Mouse (Mus musculus) neural tube, embryonic 11.5 days (tissue): ENCODE data around the gene Mettl27. TPM values are rescaled to one million over a fixed set of nuclear protein-coding genes. Genes with fewer than 3 reads are reported as not detected.

ENCODE experiments used
- ATAC-seq: fragments of 200-750 bp; cut with Nextera tagmentation; 2 replicates; pipeline ENCODE4 v1.8.0; 2017; ENCODE audit warnings: moderate number of reproducible peaks, mild to moderate bottlenecking, moderate TSS enrichment, moderate library complexity; ENCODE audit not compliant: insufficient read depth, low FRiP score, low TSS enrichment
- DNase-seq: peaks from one replicate; pipeline ENCODE4 v3.0.0-alpha.2; 2015; ENCODE audit warnings: low spot score
- H3K27ac ChIP-seq: fragments of 300-500 bp; sonication (generic); 2 replicates; pipeline ENCODE4 v1.5.1; 2014; ENCODE audit warnings: low read depth, mild to moderate bottlenecking, low read length
- H3K27me3 ChIP-seq: fragments of 300-500 bp; sonication (generic); 2 replicates; pipeline ENCODE4 v1.6.1; 2014; ENCODE audit warnings: mild to moderate bottlenecking, low read length, mixed read lengths; ENCODE audit not compliant: control insufficient read depth, insufficient read depth
- H3K36me3 ChIP-seq: fragments of 300-500 bp; sonication (generic); 2 replicates; pipeline ENCODE4 v1.6.1; 2014; ENCODE audit warnings: mild to moderate bottlenecking, low read length, moderate library complexity, mixed read lengths; ENCODE audit not compliant: control insufficient read depth, insufficient read depth
- H3K4me1 ChIP-seq: fragments of 300-500 bp; sonication (generic); 2 replicates; pipeline ENCODE4 v1.6.1; 2014; ENCODE audit warnings: low read length, mixed read lengths; ENCODE audit not compliant: control insufficient read depth, insufficient read depth
- H3K4me2 ChIP-seq: fragments of 300-500 bp; sonication (generic); 2 replicates; pipeline ENCODE4 v1.6.1; 2014; ENCODE audit warnings: low read depth, mild to moderate bottlenecking, moderate library complexity
- H3K4me3 ChIP-seq: fragments of 300-500 bp; sonication (generic); 2 replicates; pipeline ENCODE4 v1.5.1; 2014; ENCODE audit warnings: low read depth, low read length
- H3K9ac ChIP-seq: fragments of 300-500 bp; sonication (generic); 2 replicates; pipeline ENCODE4 v1.6.1; 2014; ENCODE audit warnings: mild to moderate bottlenecking, low read length
- H3K9me3 ChIP-seq: fragments of 300-500 bp; sonication (generic); 2 replicates; pipeline ENCODE4 v1.6.1; 2016; ENCODE audit warnings: low read length; ENCODE audit not compliant: control insufficient read depth
- WGBS: fragments of 180-500 bp; shearing (Covaris S2); extraction: QIAGEN DNeasy Blood & Tissue Kit; methylation state at CpG from one replicate; pipeline ENCODE4 v1.1.7; 2014; 5-methylcytosine and 5-hydroxymethylcytosine counted together
- polyA plus RNA-seq: library from polyadenylated mRNA; unstranded; fragments of >200 nt; fragmentation: Nextera tagmentation; extraction: Ambion mirVana; gene quantifications from 2 replicates; pipeline ENCODE4 v1.2.1, GENCODE M21; 2014

Mettl27 gene
- polyA plus RNA-seq, 1 experiment from 2014 or later = 8.7 TPM

DNA sequence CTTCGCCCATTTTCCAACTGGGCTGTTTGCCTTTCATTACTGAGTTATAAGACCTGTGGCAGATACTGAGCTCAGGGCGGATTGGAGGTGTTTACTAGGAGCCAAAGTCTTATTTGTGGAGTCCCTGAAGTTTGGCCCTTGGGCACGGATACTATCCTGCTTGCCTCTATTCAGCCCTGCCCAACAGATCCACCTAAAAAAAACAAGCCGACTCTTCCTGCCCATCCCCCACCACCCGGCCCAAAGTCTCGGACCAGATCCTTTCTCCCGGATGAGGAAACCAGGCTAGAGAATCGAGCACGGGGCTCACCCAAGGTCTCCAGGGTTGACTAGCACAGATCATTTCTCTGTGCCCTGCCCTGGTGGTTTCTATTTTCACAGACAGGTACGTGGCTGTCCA is 49.0 kb downstream of the Mettl27 start:
- no peak overlapping the region for H3K27ac ChIP-seq
- peaks cover 16% of the 10 kb centered on the region for H3K27me3 ChIP-seq
- DNase-seq (no peak), ATAC-seq (no peak)
- H3K9ac ChIP-seq = no peak overlapping the region
- no peak overlapping the region for H3K4me2 ChIP-seq
- no peaks in the 10 kb centered on the region for H3K36me3 ChIP-seq
- H3K4me1 ChIP-seq = no peaks in the 10 kb centered on the region
- H3K9me3 ChIP-seq = no peaks in the 10 kb centered on the region
- no peak overlapping the region for H3K4me3 ChIP-seq
- 59% methylated on average over 10 of the region's 10 CpGs for WGBS

- no peak for ATAC-seq
Observed at GRCm38 (mm10) chr5:134983111-134983510, 50.9 kb downstream of the Mettl27 start.

GRCm38 (mm10) chr5:134983771-134984170 is 51.6 kb downstream of the Mettl27 start:
- Histone ChIP-seq H3K4me3 (no peak overlapping the region), H3K4me2 (no peak overlapping the region), H3K27ac (no peak overlapping the region), H3K36me3 (no peaks in the 10 kb centered on the region), H3K9me3 (no peaks in the 10 kb centered on the region), H3K9ac (no peak overlapping the region), H3K27me3 (peaks cover 35% of the 10 kb centered on the region), H3K4me1 (no peaks in the 10 kb centered on the region)
- no peak for DNase-seq
- ATAC-seq = no peak
- WGBS = 10% methylated on average over 3 of the region's 3 CpGs

More at GRCm38 (mm10) chr5:134983111-134983510, 50.9 kb downstream of the Mettl27 start:
- no peak overlapping the region for H3K4me2 ChIP-seq
- peaks cover 35% of the 10 kb centered on the region for H3K27me3 ChIP-seq
- 85% methylated on average over 1 of the region's 1 CpGs for WGBS
- H3K36me3 ChIP-seq = no peaks in the 10 kb centered on the region
- H3K9me3 ChIP-seq = no peaks in the 10 kb centered on the region
- H3K27ac ChIP-seq = no peak overlapping the region
- no peak overlapping the region for H3K9ac ChIP-seq
- H3K4me3 ChIP-seq = no peak overlapping the region
- no peaks in the 10 kb centered on the region for H3K4me1 ChIP-seq
- DNase-seq = no peak

GRCm38 (mm10) chr5:134985633-134986297 is 53.6 kb downstream of the Mettl27 start, which contains the start of gene Cldn3:
Cldn3 (plus strand) TSS chr5:134986214.
- peak within 1 kb of the TSS; percentile 20 for H3K4me3 ChIP-seq
- H3K36me3 ChIP-seq = no peaks in the 10 kb centered on the region
- no peaks in the 10 kb centered on the region for H3K4me1 ChIP-seq
- H3K9ac ChIP-seq = no peak within 1 kb of the TSS
- under 1% methylated on average over 25 of the region's 25 CpGs for WGBS
- no peaks in the 10 kb centered on the region for H3K9me3 ChIP-seq
- H3K27ac ChIP-seq = no peak within 1 kb of the TSS
- ATAC-seq (no peak; the same call in 1 of the 2 replicates), DNase-seq (peak; percentile 56)
- peak within 1 kb of the TSS; percentile 29 for H3K4me2 ChIP-seq
- peaks cover 35% of the 10 kb centered on the region for H3K27me3 ChIP-seq

GRCm38 (mm10) chr5:134986298-134987268 is 54.4 kb downstream of the Mettl27 start:
- Histone ChIP-seq H3K4me2 (peak overlapping the region; percentile 29), H3K9me3 (no peaks in the 10 kb centered on the region), H3K36me3 (no peaks in the 10 kb centered on the region), H3K9ac (no peak overlapping the region), H3K27me3 (peaks cover 35% of the 10 kb centered on the region), H3K4me1 (no peaks in the 10 kb centered on the region), H3K27ac (no peak overlapping the region), H3K4me3 (peak overlapping the region; percentile 20)
- ATAC-seq (no peak), DNase-seq (peak; percentile 44)
- WGBS = 3% methylated on average over 79 of the region's 79 CpGs

DNA sequence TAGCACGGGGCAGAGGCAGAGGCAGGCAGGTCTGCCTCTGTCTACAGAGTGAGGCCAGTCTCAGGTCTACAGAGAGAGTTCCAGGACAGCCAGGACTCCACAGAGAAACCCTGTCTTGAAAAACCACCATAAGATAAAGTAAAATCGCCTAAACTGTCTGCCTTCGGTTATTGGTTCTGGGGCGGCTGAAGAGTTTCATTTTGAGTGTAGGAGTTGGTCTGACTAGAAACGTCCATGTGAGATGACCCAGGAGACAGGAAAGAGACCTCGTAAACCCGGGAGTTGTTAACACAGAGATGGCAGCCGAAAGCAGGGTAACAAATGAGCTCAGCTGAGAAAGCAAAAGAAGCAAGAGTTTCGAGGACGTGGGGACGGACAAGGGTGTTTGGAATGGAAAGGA is 57.0 kb downstream of the Mettl27 start:
- H3K9me3 ChIP-seq = no peaks in the 10 kb centered on the region
- H3K4me1 ChIP-seq = no peaks in the 10 kb centered on the region
- ATAC-seq = no peak
- no peak overlapping the region for H3K27ac ChIP-seq
- H3K9ac ChIP-seq = no peak overlapping the region
- H3K36me3 ChIP-seq = no peaks in the 10 kb centered on the region
- H3K27me3 ChIP-seq = peaks cover 35% of the 10 kb centered on the region
- H3K4me3 ChIP-seq = no peak overlapping the region
- no peak overlapping the region for H3K4me2 ChIP-seq
- WGBS = 64% methylated on average over 11 of the region's 11 CpGs
- no peak for DNase-seq

DNA sequence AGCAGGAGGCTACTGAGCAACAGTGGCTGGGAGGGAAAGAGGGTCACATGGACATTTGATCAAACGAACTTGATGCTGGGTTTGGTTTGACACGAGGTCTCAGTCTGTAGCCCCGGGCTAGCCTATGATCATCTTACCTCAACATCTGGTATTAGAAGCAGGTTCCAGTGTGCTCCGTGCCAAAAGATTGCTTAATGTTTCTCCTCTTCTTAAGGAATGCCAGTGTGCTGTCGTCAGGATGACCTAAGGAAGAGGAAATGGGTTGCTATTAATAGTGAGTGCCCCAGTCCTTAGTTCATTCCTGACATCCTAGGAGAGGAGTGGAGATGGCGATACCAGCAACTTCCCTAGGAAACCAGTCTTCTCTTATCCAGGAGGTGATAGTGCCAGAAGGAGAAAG is 57.6 kb downstream of the Mettl27 start:
- no peaks in the 10 kb centered on the region for H3K4me1 ChIP-seq
- peaks cover 33% of the 10 kb centered on the region for H3K27me3 ChIP-seq
- no peak for DNase-seq
- no peaks in the 10 kb centered on the region for H3K9me3 ChIP-seq
- H3K4me2 ChIP-seq = no peak overlapping the region
- H3K27ac ChIP-seq = no peak overlapping the region
- no peak overlapping the region for H3K9ac ChIP-seq
- no peaks in the 10 kb centered on the region for H3K36me3 ChIP-seq
- H3K4me3 ChIP-seq = no peak overlapping the region
- ATAC-seq = no peak
- WGBS = 63% methylated on average over 6 of the region's 6 CpGs
